Mouse (Mus musculus): Measurements from ENCODE around the gene Atf7. TPM values are rescaled to one million over a fixed set of nuclear protein-coding genes. Genes with fewer than 3 reads are reported as not detected.
"Not testable (repeated sequence)": the region's sequence is repeated elsewhere in the genome, so short reads cannot be mapped to it uniquely, and the experiment has no call there.

The Atf7 gene
- polyA plus RNA-seq (2015; fragmentation: Nextera tagmentation; extraction: Ambion mirVana) = 44.9 and 46.2 TPM in 2 replicates

GRCm38 (mm10) chr15:102624970-102625686, at the start of gene Atf7, which contains the start of gene Gm28047:
Gene Atf7, minus strand, starts transcription at chr15:102625464.
Gene Gm28047, minus strand, starts transcription at chr15:102625067.
- no peaks in the 10 kb centered on the region for H3K27me3 ChIP-seq
- H3K4me1 ChIP-seq = peaks cover 21% of the 10 kb centered on the region
- peak within 1 kb of the TSS; percentile 86 for H3K9ac ChIP-seq
- no peaks in the 10 kb centered on the region for H3K9me3 ChIP-seq
- H3K36me3 ChIP-seq = peaks cover 6% of the 10 kb centered on the region; the same call in 1 of the 2 replicates
- peak within 1 kb of the TSS; percentile 99 for H3K27ac ChIP-seq
- WGBS = 1% methylated on average over 51 of the region's 51 CpGs
- peak within 1 kb of the TSS; percentile 70 for H3K4me3 ChIP-seq
- peak; percentile 100 for ATAC-seq (ENCODE audit: insufficient number of reproducible peaks, insufficient read depth, low FRiP score, low TSS enrichment, low read depth)
- peak within 1 kb of the TSS; percentile 81 for H3K4me2 ChIP-seq

GRCm38 (mm10) chr15:102673548-102673947, 48.3 kb upstream of the Atf7 start:
- WGBS = 2% methylated on average over 10 of the region's 10 CpGs
- peaks cover 33% of the 10 kb centered on the region for H3K4me1 ChIP-seq
- H3K9ac ChIP-seq = no peak overlapping the region
- ATAC-seq (ENCODE audit: insufficient number of reproducible peaks, insufficient read depth, low FRiP score, low TSS enrichment, low read depth) = no peak
- H3K27me3 ChIP-seq = no peaks in the 10 kb centered on the region
- H3K9me3 ChIP-seq = no peaks in the 10 kb centered on the region
- peak overlapping the region; percentile 81 for H3K4me2 ChIP-seq
- H3K27ac ChIP-seq = peak overlapping the region; percentile 100
- peak overlapping the region; percentile 55 for H3K4me3 ChIP-seq
- H3K36me3 ChIP-seq = no peaks in the 10 kb centered on the region

GRCm38 (mm10) chr15:102672215-102673071, 47.2 kb upstream of the Atf7 start, which contains the start of gene Atp5g2:
Gene Atp5g2, minus strand, starts transcription at chr15:102672352.
- H3K9ac ChIP-seq = peak within 1 kb of the TSS; percentile 90
- no peak for ATAC-seq (ENCODE audit: insufficient number of reproducible peaks, insufficient read depth, low FRiP score, low TSS enrichment, low read depth)
- H3K9me3 ChIP-seq = no peaks in the 10 kb centered on the region
- peak within 1 kb of the TSS; percentile 100 for H3K27ac ChIP-seq
- 2% methylated on average over 37 of the region's 37 CpGs for WGBS
- H3K4me2 ChIP-seq = peak within 1 kb of the TSS; percentile 81
- peak within 1 kb of the TSS; percentile 55 for H3K4me3 ChIP-seq
- peaks cover 33% of the 10 kb centered on the region for H3K4me1 ChIP-seq
- peaks cover 7% of the 10 kb centered on the region for H3K36me3 ChIP-seq
- H3K27me3 ChIP-seq = no peaks in the 10 kb centered on the region

- H3K4me3 ChIP-seq = peak overlapping the region; percentile 55
- peak; percentile 53; the same call in 1 of the 2 replicates for ATAC-seq (ENCODE audit: insufficient number of reproducible peaks, insufficient read depth, low FRiP score, low TSS enrichment, low read depth)
- H3K9me3 ChIP-seq = no peaks in the 10 kb centered on the region
- under 1% methylated on average over 34 of the region's 34 CpGs for WGBS
- peak overlapping the region; percentile 81 for H3K4me2 ChIP-seq
- H3K36me3 ChIP-seq = peaks cover 14% of the 10 kb centered on the region
- H3K4me1 ChIP-seq = peaks cover 33% of the 10 kb centered on the region
- H3K27ac ChIP-seq = peak overlapping the region; percentile 100
- H3K27me3 ChIP-seq = no peaks in the 10 kb centered on the region
- H3K9ac ChIP-seq = peak overlapping the region; percentile 90
Measured at GRCm38 (mm10) chr15:102671721-102672214, 46.5 kb upstream of the Atf7 start.

- H3K9me3 ChIP-seq = no peaks in the 10 kb centered on the region
- H3K9ac ChIP-seq = peak overlapping the region; percentile 97
- H3K4me1 ChIP-seq = peaks cover 33% of the 10 kb centered on the region
- no peaks in the 10 kb centered on the region for H3K27me3 ChIP-seq
- peak overlapping the region; percentile 81 for H3K4me2 ChIP-seq
- H3K4me3 ChIP-seq = peak overlapping the region; percentile 66
- WGBS = under 1% methylated on average over 53 of the region's 53 CpGs
- peaks cover 22% of the 10 kb centered on the region for H3K36me3 ChIP-seq
- ATAC-seq (ENCODE audit: insufficient number of reproducible peaks, insufficient read depth, low FRiP score, low TSS enrichment, low read depth) = peak; percentile 90
- peak overlapping the region; percentile 100 for H3K27ac ChIP-seq
Measured at GRCm38 (mm10) chr15:102670767-102671575, 45.7 kb upstream of the Atf7 start.

GRCm38 (mm10) chr15:102670281-102670680, 45.0 kb upstream of the Atf7 start:
- Histone ChIP-seq H3K4me2 (peak overlapping the region; percentile 81), H3K27ac (peak overlapping the region; percentile 100), H3K4me1 (peaks cover 33% of the 10 kb centered on the region), H3K36me3 (peaks cover 28% of the 10 kb centered on the region), H3K9me3 (no peaks in the 10 kb centered on the region), H3K9ac (peak overlapping the region; percentile 97), H3K4me3 (peak overlapping the region; percentile 66), H3K27me3 (no peaks in the 10 kb centered on the region)
- WGBS = 15% methylated on average over 6 of the region's 6 CpGs
- no peak for ATAC-seq (ENCODE audit: insufficient number of reproducible peaks, insufficient read depth, low FRiP score, low TSS enrichment, low read depth)

GRCm38 (mm10) chr15:102669571-102669970, 44.3 kb upstream of the Atf7 start:
- no peaks in the 10 kb centered on the region for H3K9me3 ChIP-seq
- WGBS = 83% methylated on average over 8 of the region's 8 CpGs
- no peaks in the 10 kb centered on the region for H3K27me3 ChIP-seq
- peaks cover 33% of the 10 kb centered on the region for H3K4me1 ChIP-seq
- H3K27ac ChIP-seq = no peak overlapping the region
- H3K4me2 ChIP-seq = peak overlapping the region; percentile 81
- 0 out of 2 replicates have a peak overlapping the region, but pooled peaks have one; percentile 66 for H3K4me3 ChIP-seq
- H3K9ac ChIP-seq = peak overlapping the region; percentile 57
- ATAC-seq (ENCODE audit: insufficient number of reproducible peaks, insufficient read depth, low FRiP score, low TSS enrichment, low read depth) = no peak
- peaks cover 36% of the 10 kb centered on the region for H3K36me3 ChIP-seq

- Histone ChIP-seq H3K9ac (no peak overlapping the region), H3K36me3 (peaks cover 73% of the 10 kb centered on the region), H3K4me3 (no peak overlapping the region), H3K27ac (no peak overlapping the region), H3K4me1 (peaks cover 9% of the 10 kb centered on the region; the same call in 1 of the 2 replicates), H3K4me2 (no peak overlapping the region), H3K27me3 (no peaks in the 10 kb centered on the region), H3K9me3 (no peaks in the 10 kb centered on the region)
- WGBS = 51% methylated on average over 4 of the region's 4 CpGs
- no peak; the same call in 1 of the 2 replicates for ATAC-seq (ENCODE audit: insufficient number of reproducible peaks, insufficient read depth, low FRiP score, low TSS enrichment, low read depth)
Measured at GRCm38 (mm10) chr15:102665494-102665893, 40.2 kb upstream of the Atf7 start.

- H3K4me1 ChIP-seq = no peaks in the 10 kb centered on the region; the same call in 1 of the 2 replicates
- H3K9me3 ChIP-seq = no peaks in the 10 kb centered on the region
- H3K36me3 ChIP-seq = peaks cover 83% of the 10 kb centered on the region
- ATAC-seq (ENCODE audit: insufficient number of reproducible peaks, insufficient read depth, low FRiP score, low TSS enrichment, low read depth) = no peak
- no peak overlapping the region for H3K27ac ChIP-seq
- H3K27me3 ChIP-seq = no peaks in the 10 kb centered on the region
- no peak overlapping the region for H3K4me2 ChIP-seq
- no peak overlapping the region for H3K4me3 ChIP-seq
- no peak overlapping the region for H3K9ac ChIP-seq
- WGBS = 80% methylated on average over 8 of the region's 8 CpGs
Measured at GRCm38 (mm10) chr15:102663825-102664224, 38.6 kb upstream of the Atf7 start.

- not testable (repeated sequence) for H3K9ac ChIP-seq; H3K9me3 ChIP-seq; H3K27me3 ChIP-seq; H3K4me1 ChIP-seq; ATAC-seq (ENCODE audit: insufficient number of reproducible peaks, insufficient read depth, low FRiP score, low TSS enrichment, low read depth); H3K4me2 ChIP-seq; H3K27ac ChIP-seq; H3K4me3 ChIP-seq
- WGBS = no CpG with 5 or more reads among the region's 2 CpGs
- H3K36me3 ChIP-seq = peaks cover 77% of the 10 kb centered on the region
Measured at GRCm38 (mm10) chr15:102662601-102663000, 37.3 kb upstream of the Atf7 start.

All from embryonic facial prominence, embryonic 13.5 days (tissue).